Mouse (Mus musculus): ENCODE data around the gene Olfr452.

GRCm38 (mm10) chr6:42834084-42834483 is 49.2 kb downstream of the Olfr452 start, which contains the start of gene Olfr449:
- TF ChIP-seq POLR2A (IDR thresholded peaks at IDR 0.05; ENCODE audit: low read depth, low read length) (no peak), CTCF (IDR thresholded peaks at IDR 0.05; ENCODE audit: extremely low read depth, insufficient read depth, insufficient read length, insufficient replicate concordance) (no peak)
